Mouse (Mus musculus): ENCODE results near the gene Ktn1.

The Ktn1 gene

DNA sequence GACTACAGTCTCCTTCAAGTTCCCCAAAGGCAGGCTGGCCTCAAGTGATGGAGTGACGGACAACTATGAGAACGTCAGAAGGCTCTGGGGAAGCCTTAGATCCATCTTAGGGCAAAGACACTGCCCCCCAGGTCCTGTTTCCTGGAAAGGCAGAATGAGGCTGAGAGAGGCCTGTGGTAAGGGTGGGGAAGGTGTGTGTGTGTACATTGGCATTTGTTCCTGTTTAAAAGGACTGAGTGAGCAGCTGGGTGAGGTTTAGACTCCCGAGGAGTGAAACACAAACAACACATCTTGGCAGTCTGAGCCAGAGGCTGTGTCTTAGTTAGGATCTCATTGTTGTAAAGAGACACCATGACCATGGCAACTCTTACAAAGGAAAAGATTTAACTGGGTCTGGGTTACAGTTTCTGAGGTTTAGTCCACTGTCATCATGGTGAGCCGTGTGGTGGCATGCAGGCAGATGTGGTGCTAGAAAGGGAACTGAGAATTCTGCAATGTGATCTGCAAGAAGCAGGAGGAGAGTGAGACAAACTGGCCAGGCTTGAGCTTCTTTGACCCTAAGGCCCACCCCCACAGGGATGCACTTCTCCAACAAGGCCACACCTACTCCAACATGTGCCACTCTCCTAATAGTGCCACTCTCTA, 106.1 kb downstream of the Ktn1 start:
- DNase-seq (ENCODE audit: low read depth, low spot score), result no peak

DNA sequence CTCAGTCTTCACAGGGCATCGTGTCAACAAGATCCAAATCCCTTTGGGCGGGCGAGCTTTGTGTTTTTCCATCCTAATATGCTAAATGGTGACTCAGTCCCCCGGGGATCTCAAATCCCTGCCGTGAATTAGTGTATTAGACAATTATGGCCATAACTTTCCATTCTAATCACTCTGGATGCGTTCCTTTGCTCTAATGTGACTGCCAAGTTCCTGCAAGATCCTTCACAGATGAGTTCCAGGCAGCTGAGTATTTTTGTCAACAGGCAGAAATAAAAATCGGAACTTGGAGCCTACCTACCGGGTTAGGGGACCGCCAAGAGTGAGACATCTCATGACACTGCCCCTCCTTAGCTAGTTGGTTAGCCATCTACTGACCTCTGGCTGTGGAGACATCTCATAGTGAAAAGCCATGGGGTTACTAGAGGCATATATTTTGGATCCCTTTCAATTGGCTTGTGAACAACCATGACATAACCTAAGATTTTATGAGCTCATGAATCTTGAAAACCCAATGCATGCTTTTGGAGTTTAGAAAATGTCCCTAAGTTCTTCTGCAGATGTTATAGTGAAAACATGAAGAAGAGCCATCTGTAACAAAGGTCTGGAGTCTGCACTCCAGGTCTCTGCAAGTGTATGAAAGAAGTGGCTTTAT, 108.3 kb downstream of the Ktn1 start:
- no peak for DNase-seq (ENCODE audit: low read depth, low spot score)

GRCm38 (mm10) chr14:47765192-47765591, 116.9 kb downstream of the Ktn1 start:
- DNase-seq (ENCODE audit: low read depth, low spot score), result no peak

- DNase-seq (ENCODE audit: low read depth, low spot score), result no peak
Measured at GRCm38 (mm10) chr14:47765796-47766195, 117.5 kb downstream of the Ktn1 start.

- no peak for DNase-seq (ENCODE audit: low read depth, low spot score)
Measured at GRCm38 (mm10) chr14:47766373-47766772, 118.1 kb downstream of the Ktn1 start.

DNA sequence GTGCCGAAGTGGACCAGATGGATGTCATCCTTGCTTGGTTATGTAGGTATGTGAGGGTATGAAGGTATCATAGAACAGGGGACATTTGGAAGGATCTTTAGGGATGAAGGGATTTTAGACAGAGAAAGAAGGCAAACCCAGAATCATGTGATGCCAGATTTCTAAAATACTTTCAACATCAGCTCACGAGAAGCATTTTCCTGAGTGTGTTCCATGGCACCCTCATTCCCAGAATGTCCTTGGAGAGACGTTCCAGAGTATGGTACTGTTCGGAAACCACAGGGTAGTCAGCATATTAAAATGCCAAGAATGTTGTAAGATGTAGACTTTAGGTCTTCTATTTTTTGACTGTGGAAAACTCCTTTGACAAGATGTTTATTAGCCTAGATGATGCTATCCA, 123.2 kb downstream of the Ktn1 start:
- DNase-seq (ENCODE audit: low read depth, low spot score), result no peak

- DNase-seq (ENCODE audit: low read depth, low spot score), result no peak
Measured at GRCm38 (mm10) chr14:47775543-47775942, 127.3 kb downstream of the Ktn1 start.

DNA sequence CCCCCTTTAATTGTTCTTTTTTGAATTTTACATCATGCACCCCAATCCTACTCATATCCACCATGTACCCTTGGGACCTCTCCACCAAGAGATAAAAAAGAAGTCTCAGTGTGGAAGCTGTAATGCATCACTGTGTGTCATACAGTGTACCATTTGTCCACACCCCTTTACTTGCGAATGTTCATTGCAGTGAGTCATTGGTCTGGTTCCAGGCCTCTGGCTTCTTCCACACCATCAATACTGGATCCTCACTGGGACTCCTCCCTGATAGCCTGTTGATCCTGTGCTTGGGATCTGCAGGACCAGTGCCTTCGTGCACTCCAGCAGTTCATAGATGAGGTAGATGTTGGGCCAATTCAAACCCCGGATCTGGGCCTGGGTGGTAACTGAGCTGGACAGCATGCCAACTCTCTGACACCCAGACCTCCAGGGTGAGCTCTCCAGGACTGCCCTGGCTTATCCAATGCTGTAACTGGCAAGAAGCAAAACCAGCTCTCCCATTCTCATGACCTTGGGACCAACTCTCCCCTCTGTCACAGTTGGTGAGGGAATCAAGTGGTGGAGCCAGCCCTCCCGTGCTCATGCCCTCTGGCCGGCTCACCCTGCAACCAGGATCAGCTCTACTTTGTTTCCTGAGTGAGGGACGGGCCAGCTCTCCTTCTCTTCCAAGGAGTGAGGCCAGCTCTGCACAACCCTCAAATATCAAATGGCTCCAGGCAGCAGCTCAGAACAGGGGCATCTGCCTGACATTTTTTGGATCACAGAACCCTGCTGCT, 128.2 kb downstream of the Ktn1 start:
- no peak for DNase-seq (ENCODE audit: low read depth, low spot score)

DNA sequence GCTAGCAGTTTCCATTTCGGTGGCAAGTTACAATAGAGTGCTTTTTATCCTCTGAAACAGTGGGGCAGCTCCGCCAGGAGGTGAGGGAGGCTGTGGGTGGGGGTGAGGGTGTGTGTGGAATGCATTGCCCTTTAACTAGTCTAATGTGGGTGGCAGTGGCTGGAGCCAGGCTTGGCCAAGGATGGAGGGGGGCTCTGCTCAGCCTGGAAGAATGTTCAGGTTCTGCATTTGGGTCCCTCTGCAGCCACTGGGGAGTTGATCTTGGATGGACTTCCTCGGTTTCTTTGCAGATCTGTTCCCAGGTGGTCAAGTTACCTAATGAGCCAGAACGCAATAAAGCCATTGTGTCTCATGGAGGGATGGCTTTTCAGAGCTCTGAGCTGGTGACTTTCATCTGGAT, 137.9 kb downstream of the Ktn1 start:
- DNase-seq (ENCODE audit: low read depth, low spot score), result no peak
